Mouse (Mus musculus) spleen, embryonic (tissue): Measurements from ENCODE around the gene Lbr.

Experiments used
- CTCF ChIA-PET: fragments of 350-600 bp; sonication (Branson Sonifier 250); formaldehyde crosslinking; loops from one replicate; lab custom pipeline; 2022; lab: Charles Lee

Gene Lbr

GRCm38 (mm10) chr1:181853081-181853736, 10.4 kb upstream of the Lbr start:
- CTCF ChIA-PET: interaction anchor here (0.6 to 0.7 kb wide), 2 partner anchors 28 to 114 kb away, joined by 3 read pairs; no protein-coding TSS in a partner anchor

DNA sequence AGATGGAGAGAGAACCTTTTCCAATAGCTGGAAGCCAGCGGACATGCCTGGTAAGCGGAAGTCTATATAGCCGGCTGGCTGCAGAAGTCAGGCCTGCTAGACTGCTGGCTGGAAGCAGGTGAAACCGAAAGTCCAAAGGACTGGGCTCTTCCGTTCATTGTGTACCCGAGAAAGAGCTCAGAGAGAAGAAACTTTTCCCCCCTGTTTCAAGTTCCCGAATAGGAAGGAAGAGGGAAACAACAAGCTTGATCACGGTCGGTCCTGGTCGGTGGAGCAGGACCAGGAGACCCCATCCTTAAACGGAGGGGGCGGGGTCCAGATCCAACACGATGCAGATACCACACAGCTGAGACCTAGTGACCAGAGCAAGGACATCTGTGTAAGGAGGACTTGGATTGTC, 9.6 kb upstream of the Lbr start:
- CTCF ChIA-PET: interaction anchor here (0.6 kb wide), 2 partner anchors 24 to 27 kb away, joined by 3 to 5 read pairs; no protein-coding TSS in a partner anchor

DNA sequence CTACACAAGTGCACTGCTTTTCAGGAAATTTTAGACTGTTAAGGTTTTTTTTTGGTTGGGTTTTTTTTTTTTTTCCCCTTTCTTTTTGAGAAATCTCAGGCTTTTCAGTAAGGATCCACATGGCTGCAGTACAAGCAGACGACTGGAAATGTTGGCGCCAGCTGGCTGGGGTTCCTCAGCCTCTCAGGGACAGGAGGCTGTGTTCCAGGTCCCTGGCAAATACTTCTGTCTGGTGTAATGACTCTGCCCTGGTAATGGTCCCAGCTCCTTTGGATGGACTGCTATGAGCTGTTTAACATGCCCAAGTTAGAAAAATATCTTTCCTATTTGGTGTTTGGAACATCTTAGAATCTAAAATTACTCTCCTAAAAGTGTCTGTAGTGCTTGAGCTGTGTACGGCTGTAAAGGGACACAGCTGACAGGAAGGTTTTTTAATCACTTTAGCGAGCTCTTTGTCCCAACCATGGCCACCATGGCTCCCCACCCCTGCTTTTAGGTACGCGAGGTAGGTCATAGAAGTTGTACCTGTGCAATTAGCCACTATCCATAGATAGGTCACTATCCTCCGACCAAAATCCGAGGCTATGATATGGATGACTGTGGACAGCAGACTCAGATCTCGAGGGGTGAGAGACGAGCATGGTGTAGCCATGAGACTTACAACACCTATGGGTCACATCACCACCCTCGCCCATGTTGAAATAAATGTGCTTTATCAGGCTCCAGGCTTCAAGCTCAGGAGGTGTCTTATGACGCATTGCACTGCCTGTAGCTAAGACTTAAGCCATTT, 8.9 kb upstream of the Lbr start:
- CTCF ChIA-PET: interaction anchor here (0.5 kb wide), 1 partner anchor 488 kb away, joined by 3 read pairs; no protein-coding TSS in a partner anchor

GRCm38 (mm10) chr1:181850441-181850840, 7.6 kb upstream of the Lbr start:
- CTCF ChIA-PET: interaction anchor here (0.6 to 1.1 kb wide), 2 partner anchors 31 to 32 kb away, joined by 3 read pairs; no protein-coding TSS in a partner anchor

GRCm38 (mm10) chr1:181848210-181848609, 5.4 kb upstream of the Lbr start:
- CTCF ChIA-PET: interaction anchor here (0.6 kb wide), 1 partner anchor 10 kb away, joined by 3 read pairs; no protein-coding TSS in a partner anchor

GRCm38 (mm10) chr1:181847396-181847795, 4.5 kb upstream of the Lbr start:
- CTCF ChIA-PET: interaction anchor here (0.6 kb wide), 1 partner anchor 14 kb away, joined by 7 read pairs; no protein-coding TSS in a partner anchor

DNA sequence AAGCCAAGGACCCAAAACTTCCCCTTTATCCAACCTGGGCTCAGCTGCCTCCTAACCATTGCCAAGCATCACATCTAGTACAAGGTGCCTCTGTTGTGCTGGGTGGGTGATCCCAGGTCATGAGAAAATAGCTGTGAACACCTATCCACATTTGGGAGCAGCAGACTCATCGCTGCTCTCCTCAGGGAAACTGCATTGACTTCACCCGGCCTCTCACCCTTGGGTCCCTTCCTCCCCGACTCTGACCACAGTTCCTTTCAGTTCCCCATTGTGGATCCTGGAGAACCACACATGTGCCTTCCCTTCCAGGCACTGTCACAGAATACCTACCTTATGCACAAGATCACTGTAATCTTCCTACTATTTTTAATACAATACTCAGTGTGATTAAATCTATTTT, 2.9 kb upstream of the Lbr start:
- CTCF ChIA-PET: interaction anchor here (0.6 kb wide), 1 partner anchor 10 kb away, joined by 8 read pairs; no protein-coding TSS in a partner anchor

DNA sequence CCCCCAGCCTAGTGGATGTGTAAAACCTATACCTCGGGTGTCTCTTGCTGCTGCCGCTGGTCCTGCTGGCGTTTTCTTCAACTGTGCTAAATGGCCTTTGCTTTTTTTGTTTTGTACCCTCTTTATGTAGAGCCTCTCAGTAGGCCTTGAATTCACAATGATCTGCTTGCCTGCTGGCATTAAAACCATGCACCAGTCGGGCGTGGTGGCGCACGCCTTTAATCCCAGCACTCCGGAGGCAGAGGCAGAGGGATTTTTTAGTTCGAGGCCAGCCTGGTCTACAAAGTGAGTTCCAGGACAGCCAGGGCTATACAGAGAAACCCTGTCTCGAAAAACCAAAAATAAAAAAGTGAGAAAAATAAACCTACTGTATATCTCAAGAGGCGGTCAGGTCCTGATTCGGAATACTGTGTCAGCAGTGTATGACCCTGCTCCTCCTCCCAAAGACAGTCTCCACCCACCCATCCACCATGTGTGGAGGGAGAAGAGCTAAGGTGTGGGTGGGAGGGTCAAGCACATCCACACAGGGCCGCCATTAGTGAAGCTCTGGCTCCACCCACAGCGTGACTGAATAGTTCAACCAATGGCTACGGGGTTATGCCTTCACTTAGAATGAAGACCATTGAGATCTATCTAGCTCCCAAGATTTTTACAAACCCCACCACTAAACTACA, 2.2 kb upstream of the Lbr start:
- CTCF ChIA-PET: interaction anchor here (0.6 to 1.4 kb wide), 4 partner anchors 10 to 602 kb away, joined by 3 to 8 read pairs (median 4); no protein-coding TSS in a partner anchor

DNA sequence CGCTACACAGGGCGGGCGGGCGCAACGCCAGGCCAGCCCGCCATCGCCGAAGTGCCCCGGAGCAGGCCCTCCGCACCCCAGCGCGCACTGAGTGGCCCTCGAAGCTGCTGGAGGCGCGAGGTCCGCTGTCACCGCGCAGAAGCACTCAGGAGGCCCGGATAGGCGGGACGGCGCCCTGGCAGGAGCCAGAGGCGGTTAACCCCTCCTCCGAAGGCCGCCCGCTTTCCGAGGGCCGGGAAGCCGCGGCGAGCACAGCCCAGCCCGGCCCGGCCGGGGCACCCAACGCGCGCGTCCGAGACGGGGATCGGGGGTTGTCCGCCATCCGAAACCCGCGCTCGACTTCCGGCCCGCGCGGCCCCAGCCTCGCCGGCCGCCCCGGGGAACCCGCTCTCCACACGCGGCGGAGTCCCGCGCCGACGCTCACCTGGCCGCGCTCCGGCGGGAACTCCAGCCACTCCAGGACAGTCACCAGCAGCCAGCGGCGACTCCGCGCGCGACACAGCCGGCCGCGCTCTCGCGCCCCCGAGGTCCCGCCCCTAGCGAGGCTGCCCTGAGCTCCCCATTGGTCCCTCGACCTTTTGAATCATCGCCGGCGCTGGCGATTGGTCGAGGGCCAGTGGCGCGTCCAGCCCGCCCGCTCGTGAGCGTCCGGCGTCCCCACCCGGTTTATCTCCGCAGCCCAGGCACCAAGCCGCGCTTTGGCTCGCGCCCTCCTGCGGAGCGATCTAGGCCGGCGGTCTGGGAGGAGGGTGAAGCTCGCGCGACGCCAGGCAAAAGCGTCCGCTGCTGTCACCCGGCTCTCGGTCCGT, 778 bp downstream of the Lbr start:
- CTCF ChIA-PET: interaction anchor here (1.0 kb wide), 1 partner anchor 37 kb away, joined by 7 read pairs; no protein-coding TSS in a partner anchor

- CTCF ChIA-PET: no interaction called here
These were observed 1.4 kb downstream of the Lbr start for GRCm38 (mm10) chr1:181841396-181841795.

DNA sequence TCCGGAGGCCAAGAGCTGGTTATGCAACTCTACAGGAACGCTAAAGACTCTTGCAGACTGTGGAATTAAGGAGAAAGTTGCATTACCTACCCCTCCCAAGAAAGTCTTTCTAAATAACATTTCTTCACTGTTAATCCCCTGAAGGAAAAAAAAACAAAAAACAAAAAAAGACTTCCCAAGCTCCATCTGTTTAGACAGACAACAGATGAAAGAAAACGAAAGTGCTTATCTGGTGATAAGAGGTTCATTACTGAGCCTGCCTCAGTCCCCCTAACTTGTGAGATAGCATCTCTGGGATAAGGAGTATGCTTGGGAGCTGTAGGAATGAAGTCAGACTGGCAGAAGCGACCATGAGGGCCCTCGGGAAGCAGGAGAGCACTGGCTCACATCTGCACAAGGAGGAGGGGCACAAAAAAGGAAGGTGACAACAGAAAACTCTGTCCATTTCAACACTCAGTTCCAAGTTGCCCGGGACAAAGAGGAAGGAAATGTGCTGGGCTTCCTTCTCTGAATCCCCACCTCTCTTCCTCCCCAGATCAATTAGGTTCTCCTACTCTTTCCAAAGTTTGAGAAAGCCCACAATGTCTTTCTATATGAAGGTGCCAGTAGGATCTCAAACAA, 3.0 kb downstream of the Lbr start:
- CTCF ChIA-PET: no interaction called here

DNA sequence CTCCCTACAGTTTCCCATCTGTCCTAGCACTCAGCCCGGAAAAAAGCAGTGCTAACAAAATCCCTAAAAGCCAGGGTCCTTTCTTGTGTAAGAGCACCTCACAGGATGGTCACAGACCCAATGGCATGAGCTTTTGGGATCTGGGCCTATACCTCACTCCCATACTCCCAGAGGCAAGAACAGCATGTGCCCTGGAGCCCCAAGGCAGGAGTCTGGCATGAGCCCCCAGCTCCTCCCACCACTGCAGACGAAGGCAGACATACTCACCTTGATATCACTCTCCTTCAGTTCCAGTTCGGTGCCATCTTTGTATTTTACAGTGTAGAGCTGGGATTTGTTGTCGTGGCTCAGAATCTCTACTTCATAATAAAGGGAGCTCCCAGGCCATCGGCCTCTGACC, 4.7 kb downstream of the Lbr start:
- CTCF ChIA-PET: interaction anchor here (1.1 to 1.4 kb wide), 2 partner anchors 10 kb away, joined by 3 to 5 read pairs; no protein-coding TSS in a partner anchor

DNA sequence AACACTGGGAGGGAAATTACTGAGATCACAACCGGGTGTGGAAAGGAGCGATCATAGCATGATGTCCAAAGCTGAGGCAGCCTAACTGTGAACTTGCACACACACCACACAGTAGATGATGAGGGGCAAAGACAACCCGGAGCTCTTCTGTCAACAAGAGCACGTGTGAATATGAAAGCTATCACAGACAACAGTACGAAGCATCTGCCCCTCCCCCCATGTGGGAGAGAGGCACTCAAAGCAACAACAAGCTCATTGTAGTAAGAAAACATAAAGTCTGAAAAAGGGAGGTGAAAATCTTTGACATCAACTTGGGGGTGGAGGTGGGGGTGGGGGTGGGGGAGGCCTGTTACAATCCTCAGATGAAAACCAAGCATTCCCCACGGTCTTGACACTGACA, 9.7 kb downstream of the Lbr start:
- CTCF ChIA-PET: interaction anchor here (0.6 kb wide), 1 partner anchor 15 kb away, joined by 7 read pairs; no protein-coding TSS in a partner anchor

DNA sequence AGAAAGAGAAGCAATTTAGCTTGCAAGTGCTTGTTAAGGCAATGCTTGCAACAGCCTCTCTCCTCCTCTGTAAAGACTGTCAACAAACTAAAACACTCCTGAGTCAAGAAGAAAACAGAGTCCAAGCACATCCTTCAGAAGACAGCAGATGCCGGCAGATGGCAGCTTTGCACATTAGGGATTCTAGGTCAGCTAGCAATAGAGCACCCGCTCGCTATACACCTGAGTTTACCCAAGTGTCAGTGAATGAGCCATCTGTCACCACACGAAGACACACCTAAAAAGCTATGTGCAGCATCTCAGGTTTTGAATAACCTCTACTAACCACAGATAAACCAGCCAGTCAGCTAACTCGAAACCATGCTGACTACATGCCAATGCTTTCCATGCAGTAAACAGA, 10.1 kb downstream of the Lbr start:
- CTCF ChIA-PET: interaction anchor here (0.6 kb wide), 1 partner anchor 15 kb away, joined by 7 read pairs; no protein-coding TSS in a partner anchor

DNA sequence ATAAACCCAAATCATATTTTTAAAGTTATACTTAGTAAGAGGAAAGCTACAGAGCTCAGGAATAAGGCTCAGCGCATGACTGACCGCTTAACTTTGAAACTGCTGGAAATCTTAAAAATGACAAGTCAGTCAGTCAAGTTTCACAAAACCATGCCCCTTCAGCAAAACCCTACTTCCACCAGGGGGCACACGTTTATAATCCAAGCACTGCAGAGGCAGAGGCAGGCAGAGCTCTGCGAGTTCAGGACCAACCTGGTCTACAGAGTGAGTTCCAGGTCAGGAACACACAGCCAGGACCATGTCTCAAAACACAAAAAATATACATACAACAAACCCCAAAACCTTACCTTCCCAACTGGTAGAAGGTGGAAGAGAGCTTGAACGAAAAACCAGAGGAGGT, 14.5 kb downstream of the Lbr start:
- CTCF ChIA-PET: interaction anchor here (0.6 to 1.4 kb wide), 5 partner anchors 9 to 208 kb away, joined by 3 to 12 read pairs (median 5); no protein-coding TSS in a partner anchor

DNA sequence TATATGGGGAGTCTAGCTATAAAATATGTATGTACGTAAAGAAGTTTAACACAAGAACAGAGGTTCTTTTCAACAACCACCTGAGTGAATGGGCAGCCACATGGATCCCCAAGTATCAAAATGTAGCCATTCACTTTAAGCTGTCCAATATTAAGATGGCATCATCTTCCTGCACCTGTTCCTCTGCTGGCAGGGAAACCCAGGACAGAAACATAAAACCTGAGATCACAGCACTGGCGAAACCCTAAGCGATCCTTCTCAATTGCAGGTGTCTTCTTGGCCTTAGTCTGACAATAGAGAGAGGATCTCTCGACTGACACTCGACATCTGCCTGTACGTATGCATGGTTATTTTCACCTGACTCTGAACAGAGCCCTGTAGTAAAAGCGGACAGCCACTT, 16.1 kb downstream of the Lbr start:
- CTCF ChIA-PET: no interaction called here

DNA sequence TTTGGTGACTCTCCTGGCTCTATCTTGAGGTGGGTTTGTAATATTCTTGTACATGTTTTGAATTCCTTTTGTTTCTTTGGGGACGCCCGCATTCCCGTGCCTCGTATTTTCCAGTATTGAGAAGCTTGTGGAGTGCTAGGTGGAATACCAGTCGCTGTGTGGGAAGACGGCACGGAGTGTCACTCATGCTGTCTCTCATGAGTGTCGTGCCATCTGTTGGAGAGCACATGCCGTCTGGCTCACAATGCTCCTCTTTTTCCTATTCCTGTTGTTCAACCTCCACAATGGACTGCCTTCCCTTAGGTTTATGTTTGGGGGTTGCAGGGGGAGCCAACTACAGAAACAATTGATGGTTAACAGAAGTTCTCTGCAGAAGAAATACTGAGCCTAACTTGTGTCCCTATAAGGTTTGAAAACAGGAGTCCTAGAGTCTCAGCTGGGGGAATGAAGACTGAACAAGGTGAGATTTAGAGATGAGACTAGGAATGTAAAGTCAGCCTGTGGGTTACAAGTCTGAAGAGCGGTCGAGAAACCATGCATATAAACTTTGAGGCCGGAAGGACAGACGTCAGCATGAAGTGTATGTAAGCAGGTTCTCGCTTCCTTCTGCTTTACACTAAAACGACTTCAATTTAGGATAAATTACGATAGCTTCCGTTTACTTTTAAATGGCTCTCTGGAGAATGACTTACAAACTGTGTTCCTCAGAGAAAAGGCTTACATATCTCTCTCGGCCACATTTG, 31.2 kb downstream of the Lbr start:
- CTCF ChIA-PET: no interaction called here

- CTCF ChIA-PET: no interaction called here
These were observed 42.2 kb downstream of the Lbr start for GRCm38 (mm10) chr1:181800667-181801066.

DNA sequence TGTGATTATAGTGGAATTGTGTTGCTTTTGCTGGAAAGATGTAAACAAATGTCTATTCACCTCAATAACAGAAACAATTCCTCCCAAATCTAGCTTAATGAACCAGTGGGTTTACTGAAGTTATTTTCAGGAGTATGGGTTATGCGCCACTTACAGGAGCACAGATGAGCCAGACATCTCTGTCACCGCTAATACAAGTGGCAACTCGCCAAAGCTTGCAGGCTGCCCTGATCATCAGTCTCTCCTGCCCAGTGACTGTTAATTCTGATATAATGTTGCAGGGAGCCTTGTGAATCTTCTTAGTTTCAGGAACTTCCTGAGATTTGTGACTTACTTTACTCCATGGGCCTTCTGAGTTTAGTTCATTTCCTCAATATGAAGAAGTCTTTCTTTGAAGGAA, 42.9 kb downstream of the Lbr start:
- CTCF ChIA-PET: no interaction called here
